In the genomic region with DNA sequence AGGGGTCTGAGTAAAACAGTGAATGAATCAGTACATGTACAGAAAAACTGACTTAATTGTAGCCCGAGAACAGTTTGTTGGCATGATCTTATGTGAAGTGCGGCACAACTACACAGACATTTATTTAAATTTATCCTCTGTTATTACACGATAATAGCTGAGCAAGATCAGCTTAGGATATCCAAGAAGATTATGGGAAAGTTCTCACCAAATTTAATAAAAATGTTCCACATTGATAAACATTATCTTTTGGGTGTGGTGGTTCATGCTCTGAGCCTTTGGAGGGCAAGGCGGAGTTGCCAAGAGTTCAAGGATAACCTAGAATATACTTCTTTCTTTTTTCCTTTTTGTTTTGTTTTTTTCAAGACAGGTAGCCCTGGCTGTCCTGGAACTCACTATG, we compare ENCODE assay signal across 18 mouse cellular contexts. TPM values are rescaled to one million over a fixed set of nuclear protein-coding genes. Genes with fewer than 3 reads are reported as not detected.
DNase-seq lines count a peak whose midpoint lies in the region; ATAC-seq and TF ChIP-seq lines count a peak whose summit lies in the region.
"Had no signal": no experiment of that assay in that cellular context is flagged by ENCODE, and none has a peak within 500 bp of the region (broad histone marks: within the 10 kb centered on the region; RNA-seq: fewer than 3 reads in every experiment).

No protein-coding gene starts in this region.

- TF ChIP-seq EP300 in MEL (IDR thresholded peaks at IDR 0.05; ENCODE audit: low read depth in 1 of 2, low read length in 2 of 2) = peak; percentile 63 to 76
- TF ChIP-seq EP300 in liver, embryonic 14.5 days (IDR thresholded peaks at IDR 0.05; ENCODE audit: low read depth) = peak; percentile 35; the same call in 1 of the 2 replicates

- no peak for TF ChIP-seq POLR2A in MEL (IDR thresholded peaks at IDR 0.05; ENCODE audit: control insufficient read depth in 1 of 2, insufficient read depth in 1 of 2, low read depth in 1 of 2, low read length in 2 of 2, poor library complexity in 1 of 2)

- TF ChIP-seq RAD21 in MEL (IDR thresholded peaks at IDR 0.05; ENCODE audit: low read depth, low read length) = no peak

- no peaks in the 10 kb centered on the region for H3K27me3 ChIP-seq in MEL (ENCODE audit: control insufficient read depth in 1 of 2, insufficient read depth in 2 of 2, low read length in 2 of 2)
- no peaks in the 10 kb centered on the region for H3K27me3 ChIP-seq in liver, embryonic 14.5 days (ENCODE audit: control insufficient read depth, insufficient read depth, low read length)
- H3K27me3 ChIP-seq: CH12.LX; forebrain, embryonic 15.5 days; heart, embryonic 13.5 days had no signal

- no peak overlapping the region for H3K9ac ChIP-seq in MEL (ENCODE audit: control insufficient read depth, low read depth, low read length, poor library complexity, severe bottlenecking)
- H3K9ac ChIP-seq in liver, embryonic 14.5 days (replicated peaks) = no peak overlapping the region
- H3K9ac ChIP-seq: forebrain, embryonic 15.5 days; heart, embryonic 13.5 days; hindbrain, embryonic 14.5 days had no signal

- peaks cover 16 to 21% of the 10 kb centered on the region in 2 experiments for H3K4me1 ChIP-seq in MEL (ENCODE audit: control insufficient read depth in 1 of 2, insufficient read depth in 2 of 2, low read length in 2 of 2)
- H3K4me1 ChIP-seq in liver, embryonic 14.5 days (replicated peaks; ENCODE audit: control insufficient read depth in 2 of 2, insufficient read depth in 2 of 2, low read length in 1 of 2) = peaks cover 24 to 27% of the 10 kb centered on the region in 2 experiments

- no peak overlapping the region for H3K4me3 ChIP-seq in MEL (ENCODE audit: control insufficient read depth in 1 of 2, insufficient read depth in 1 of 2, low read depth in 2 of 2, low read length in 2 of 2)
- peak overlapping the region in 1 of 2 experiments; percentile 6; a peak in 1 of 4 replicates for H3K4me3 ChIP-seq in liver, embryonic 14.5 days (ENCODE audit: insufficient read depth in 1 of 2, low read depth in 2 of 2, low read length in 2 of 2)
- H3K4me3 ChIP-seq: embryonic facial prominence, embryonic 10.5 days; forebrain, embryonic 15.5 days; heart, embryonic 13.5 days had no signal

- H3K27ac ChIP-seq in MEL (ENCODE audit: control insufficient read depth, low read depth, low read length) = peak overlapping the region; percentile 78
- H3K27ac ChIP-seq in liver, embryonic 14.5 days = peak overlapping the region; percentile 86
- H3K27ac ChIP-seq: embryonic facial prominence, embryonic 10.5 days; forebrain, embryonic 15.5 days; heart, embryonic 13.5 days; hindbrain, embryonic 14.5 days had no signal

- H3K4me2 ChIP-seq in liver, embryonic 14.5 days (ENCODE audit: low read depth) = peak overlapping the region; percentile 93
- H3K4me2 ChIP-seq: forebrain, embryonic 15.5 days; heart, embryonic 13.5 days; hindbrain, embryonic 14.5 days had no signal

- H3K9me3 ChIP-seq in MEL (replicated peaks; ENCODE audit: insufficient read depth, low read length) = no peaks in the 10 kb centered on the region
- H3K9me3 ChIP-seq in liver, embryonic 14.5 days (ENCODE audit: control insufficient read depth, low read length) = no peaks in the 10 kb centered on the region
- H3K9me3 ChIP-seq: embryonic facial prominence, embryonic 10.5 days; forebrain, embryonic 15.5 days; heart, embryonic 13.5 days had no signal

- 24% methylated on average over 4 of the region's 4 CpGs for WGBS in liver, embryonic 14.5 days (ENCODE audit: insufficient replicate concordance)

- peaks cover 20 to 37% of the 10 kb centered on the region in 2 experiments for H3K36me3 ChIP-seq in MEL (ENCODE audit: control insufficient read depth in 1 of 2, insufficient read depth in 2 of 2, low read length in 2 of 2)
- H3K36me3 ChIP-seq in liver, embryonic 14.5 days (replicated peaks; ENCODE audit: control insufficient read depth, insufficient read depth, low read depth) = peaks cover 37% of the 10 kb centered on the region

- TF ChIP-seq CTCF in MEL (IDR thresholded peaks at IDR 0.05 in 2 of 3, conservative IDR thresholded peaks at IDR 0.05 in 1 of 3; ENCODE audit: control insufficient read depth in 1 of 3, insufficient read depth in 1 of 3, low read depth in 2 of 3, low read length in 3 of 3, poor library complexity in 1 of 3, severe bottlenecking in 1 of 3) = no peak
- TF ChIP-seq CTCF in liver, embryonic 14.5 days (IDR thresholded peaks at IDR 0.05; ENCODE audit: low read depth) = no peak

- ATAC-seq in liver, embryonic 14.5 days (ENCODE audit: insufficient read depth) = no peak
- ATAC-seq in megakaryocyte-erythroid progenitor cell, adult 5-6 weeks (replicated peaks; ENCODE audit: low FRiP score, low TSS enrichment, poor library complexity, severe bottlenecking) = peak; percentile 31
- ATAC-seq: forebrain, embryonic 15.5 days had no signal

- DNase-seq in MEL (ENCODE audit: low read depth, low spot score) = no peak
- DNase-seq in liver = peak; percentile 36
- peak in 2 of 3 experiments; percentile 37 to 44 for DNase-seq in liver, embryonic 14.5 days (ENCODE audit: low read depth in 3 of 3, low spot score in 3 of 3)
- no peak for DNase-seq in layer of hippocampus, adult 8-10 months (ENCODE audit: low spot score in 2 of 2)
- DNase-seq in cerebellum, postnatal 4 days (ENCODE audit: low spot score in 2 of 2) = no peak
- no peak for DNase-seq in thymus, postnatal 10 days (ENCODE audit: low spot score in 2 of 2)
- DNase-seq: adrenal gland, adult 8-10 months; adrenal gland, postnatal 36 days; cerebellum, adult 11-12 months; cerebellum, postnatal 25 days; gastrocnemius, postnatal 36 days; heart, adult 11 months had no signal

- H3K79me2 ChIP-seq in MEL (ENCODE audit: control insufficient read depth, insufficient read depth, low read length, poor library complexity) = peaks cover 29% of the 10 kb centered on the region

TF ChIP-seq in MEL, 35 proteins besides CTCF, POLR2A, EP300 and RAD21:
- TF ChIP-seq MXI1 (IDR thresholded peaks at IDR 0.05; ENCODE audit: low read depth, low read length) (no peak; the same call in 1 of the 2 replicates), POLR2AphosphoS2 (IDR thresholded peaks at IDR 0.05; ENCODE audit: low read length) (peak; percentile 5; the same call in 1 of the 2 replicates), NRF1 (IDR thresholded peaks at IDR 0.05; ENCODE audit: insufficient read depth, low read depth, low read length, poor library complexity, severe bottlenecking) (no peak), MAZ (IDR thresholded peaks at IDR 0.05; ENCODE audit: low read depth, low read length) (no peak), ZNF384 (IDR thresholded peaks at IDR 0.05; ENCODE audit: low read depth, low read length) (no peak), MYB (IDR thresholded peaks at IDR 0.05; ENCODE audit: low read depth, low read length) (no peak), ETS1 (IDR thresholded peaks at IDR 0.05; ENCODE audit: low read depth, low read length) (peak; percentile 57), MAX (IDR thresholded peaks at IDR 0.05; ENCODE audit: low read length) (no peak), ZC3H11A (IDR thresholded peaks at IDR 0.05; ENCODE audit: low read depth, low read length) (no peak), TBP (IDR thresholded peaks at IDR 0.05; ENCODE audit: low read depth, low read length) (no peak), BHLHE40 (IDR thresholded peaks at IDR 0.05; ENCODE audit: borderline replicate concordance, low read depth, low read length) (no peak), UBTF (IDR thresholded peaks at IDR 0.05; ENCODE audit: borderline replicate concordance, insufficient read depth, low read depth, low read length) (no peak), MAFK (IDR thresholded peaks at IDR 0.05; ENCODE audit: borderline replicate concordance, low read depth, low read length) (no peak), POLR2AphosphoS5 (IDR thresholded peaks at IDR 0.05; ENCODE audit: borderline replicate concordance, low read depth, low read length) (no peak), NELFE (IDR thresholded peaks at IDR 0.05; ENCODE audit: low read depth, low read length) (no peak), MYC (IDR thresholded peaks at IDR 0.05; ENCODE audit: low read depth, low read length) (no peak), ELF1 (IDR thresholded peaks at IDR 0.05; ENCODE audit: low read depth, low read length) (no peak), HCFC1 (IDR thresholded peaks at IDR 0.05; ENCODE audit: low read depth, low read length) (no peak), ZMIZ1 (IDR thresholded peaks at IDR 0.05; ENCODE audit: low read depth, low read length) (no peak), GATA1 (IDR thresholded peaks at IDR 0.05; ENCODE audit: low read depth, low read length) (peak; percentile 78), TCF12 (IDR thresholded peaks at IDR 0.05; ENCODE audit: low read depth, low read length) (peak; percentile 76; the same call in 1 of the 2 replicates), RCOR1 (IDR thresholded peaks at IDR 0.05; ENCODE audit: low read depth, low read length) (no peak), GABPA (IDR thresholded peaks at IDR 0.05; ENCODE audit: low read depth, low read length) (no peak), USF1 (IDR thresholded peaks at IDR 0.05; ENCODE audit: low read depth, low read length) (no peak), CHD2 (IDR thresholded peaks at IDR 0.05; ENCODE audit: low read length) (no peak)

RNA-seq across cellular contexts. Expression of gene Supt16, which starts 2.2 kb away (rescaled TPM):
- total RNA-seq in MEL (2012; rRNA removed) = 87.1 and 97.3 TPM in 2 replicates
- 100 to 1,000 TPM; 114 to 145 TPM for polyA plus RNA-seq in MEL (2012; ENCODE audit: insufficient read depth in 1 of 2, insufficient read length in 2 of 2, low read depth in 1 of 2, low replicate concordance in 2 of 2, missing spikeins in 1 of 2)
- 15.4 and 25.2 TPM in 2 replicates for polyA plus RNA-seq in liver, embryonic 14.5 days (2012; rRNA removed)
- polyA plus RNA-seq in liver, embryonic 14.5 days (2014; fragmentation: Nextera tagmentation; extraction: Ambion mirVana) = 35.6 and 39.9 TPM in 2 replicates
- 111 and 153 TPM in 2 replicates for total RNA-seq in megakaryocyte-erythroid progenitor cell, adult 5-6 weeks (2014; fragmentation: Nextera tagmentation)
- 297 and 346 TPM in 2 replicates for total RNA-seq in megakaryocyte-erythroid progenitor cell, adult 5-6 weeks (2017)
- total RNA-seq in layer of hippocampus, adult 8-10 months (2022) = 10 to 100 TPM; 50.4 to 56.5 (median 55.9) TPM

RNA-seq across cellular contexts. Expression of gene Chd8, which starts 58.2 kb away (rescaled TPM):
- 46.5 and 47.5 TPM in 2 replicates for total RNA-seq in MEL (2012; rRNA removed)
- 10 to 100 TPM; 73.5 to 85.6 TPM for polyA plus RNA-seq in MEL (2012; ENCODE audit: insufficient read depth in 1 of 2, insufficient read length in 2 of 2, low read depth in 1 of 2, low replicate concordance in 2 of 2, missing spikeins in 1 of 2)
- polyA plus RNA-seq in liver, embryonic 14.5 days (2012; rRNA removed) = 9.7 and 13.1 TPM in 2 replicates
- 13.9 and 14.0 TPM in 2 replicates for polyA plus RNA-seq in liver, embryonic 14.5 days (2014; fragmentation: Nextera tagmentation; extraction: Ambion mirVana)
- 108 and 137 TPM in 2 replicates for total RNA-seq in megakaryocyte-erythroid progenitor cell, adult 5-6 weeks (2014; fragmentation: Nextera tagmentation)
- total RNA-seq in megakaryocyte-erythroid progenitor cell, adult 5-6 weeks (2017) = 52.5 and 86.4 TPM in 2 replicates
- total RNA-seq in layer of hippocampus, adult 8-10 months (2022) = 100 to 1,000 TPM in 3 of 4 experiments, 10 to 100 TPM in 1; 94.4 to 117 (median 110) TPM

Comparison
In these comparisons a context has a peak if more than half of its experiments do, and no peak if none do; other contexts are left out.
1. DNase-seq: peak in liver (single experiment) and liver, embryonic 14.5 days (2 of 3); none in MEL (single experiment), layer of hippocampus, adult 8-10 months (0 of 2), cerebellum, postnatal 4 days (0 of 2) and thymus, postnatal 10 days (0 of 2).